Mouse (Mus musculus): ENCODE results near the gene Mlph.

GRCm38 (mm10) chr1:90936990-90937389 lies 22.1 kb downstream of the Mlph start:
- TF ChIP-seq CTCF (IDR thresholded peaks at IDR 0.05; ENCODE audit: low read depth, low read length): no peak
- no peak for TF ChIP-seq POLR2A (IDR thresholded peaks at IDR 0.05; ENCODE audit: insufficient read depth, low read length)
- TF ChIP-seq EP300 (IDR thresholded peaks at IDR 0.05; ENCODE audit: insufficient read depth, low read depth, low read length): no peak
